Mouse (Mus musculus) ovary, postnatal 36 days (tissue): ENCODE measurements around the gene Cars.

Experiments used
- DNase-seq: peaks from one replicate; pipeline ENCODE4 v3.0.0; 2022; ENCODE audit warnings: low spot score, mixed read lengths

Cars gene

GRCm38 (mm10) chr7:143510593-143511334 is 89.1 kb downstream of the Cars start:
- no peak for DNase-seq

GRCm38 (mm10) chr7:143509566-143509965 is 90.3 kb downstream of the Cars start:
- DNase-seq, result no peak
